10 mouse cellular contexts compared by ENCODE assay signal in the genomic region with DNA sequence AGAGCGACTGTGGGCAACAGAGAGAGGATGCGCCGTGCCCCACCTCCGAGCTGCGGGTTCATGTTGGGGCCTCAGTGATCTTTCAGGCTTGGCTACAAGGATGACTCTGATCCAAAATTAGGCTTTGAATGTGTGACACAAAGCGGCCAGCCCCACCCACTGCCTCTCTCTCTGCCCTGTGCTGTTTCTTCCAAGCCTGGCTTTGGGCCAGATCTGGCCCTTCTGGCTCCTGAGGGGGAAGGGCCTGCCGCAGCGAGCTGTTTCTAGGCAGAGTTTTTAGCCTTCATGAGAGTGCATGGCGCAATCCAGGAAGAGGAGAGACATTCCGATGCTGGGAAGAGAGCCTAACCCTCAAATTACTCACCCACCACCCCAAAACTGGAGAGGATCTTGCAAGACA.
DNase-seq lines count a peak whose midpoint lies in the region; ATAC-seq lines count a peak whose summit lies in the region.
"Had no signal": no experiment of that assay in that cellular context is flagged by ENCODE, and none has a peak within 500 bp of the region (broad histone marks: within the 10 kb centered on the region; RNA-seq: fewer than 3 reads in every experiment).

No protein-coding gene starts in this region.

- H3K9ac ChIP-seq in embryonic facial prominence, embryonic 15.5 days: no peak overlapping the region
- 0 out of 2 replicates have a peak overlapping the region, but pooled peaks have one; percentile 12 for H3K9ac ChIP-seq in heart, embryonic 12.5 days
- H3K9ac ChIP-seq in kidney, embryonic 15.5 days: no peak overlapping the region

- no peaks in the 10 kb centered on the region for H3K36me3 ChIP-seq in embryonic facial prominence, embryonic 15.5 days
- no peaks in the 10 kb centered on the region for H3K36me3 ChIP-seq in heart, embryonic 12.5 days
- H3K36me3 ChIP-seq in kidney, embryonic 15.5 days: no peaks in the 10 kb centered on the region

- peak; percentile 99 for DNase-seq in 3T3-L1 (ENCODE audit: low read depth, low spot score)
- DNase-seq in adrenal gland, postnatal 4 days (ENCODE audit: low spot score in 2 of 2): peak; percentile 43 to 76
- DNase-seq in lung, postnatal 14 days: peak; percentile 88
- DNase-seq in retina, postnatal 1 day: peak; percentile 94
- no peak for DNase-seq in c-Kit-positive CD71-positive TER-119-positive erythroid progenitor cells, embryonic 14.5 days (ENCODE audit: low spot score)

- H3K27ac ChIP-seq in embryonic facial prominence, embryonic 15.5 days (replicated peaks): peak overlapping the region; percentile 96
- H3K27ac ChIP-seq in heart, embryonic 12.5 days (ENCODE audit: poor library complexity, severe bottlenecking): peak overlapping the region; percentile 91
- peak overlapping the region; percentile 92 for H3K27ac ChIP-seq in kidney, embryonic 15.5 days

- WGBS in embryonic facial prominence, embryonic 15.5 days: 18% methylated on average over 10 of the region's 10 CpGs
- WGBS in heart, embryonic 12.5 days: 18% methylated on average over 10 of the region's 10 CpGs
- 46% methylated on average over 10 of the region's 10 CpGs for WGBS in kidney, embryonic 15.5 days

- peak; percentile 63 for ATAC-seq in embryonic facial prominence, embryonic 15.5 days (ENCODE audit: insufficient number of reproducible peaks, low FRiP score, low TSS enrichment, low read depth)
- peak; percentile 86 for ATAC-seq in heart, embryonic 12.5 days (ENCODE audit: insufficient number of reproducible peaks, low FRiP score)
- peak; percentile 61 for ATAC-seq in kidney, embryonic 15.5 days (replicated peaks; ENCODE audit: low FRiP score)
- ATAC-seq: Patski had no signal

- no peak overlapping the region for H3K4me3 ChIP-seq in embryonic facial prominence, embryonic 15.5 days (replicated peaks)
- H3K4me3 ChIP-seq in heart, embryonic 12.5 days: no peak overlapping the region
- no peak overlapping the region for H3K4me3 ChIP-seq in kidney, embryonic 15.5 days (replicated peaks)
- H3K4me3 ChIP-seq: megakaryocyte, embryonic 14.5 days had no signal

- peak overlapping the region; percentile 24; the same call in 1 of the 2 replicates for H3K4me2 ChIP-seq in embryonic facial prominence, embryonic 15.5 days (replicated peaks)
- H3K4me2 ChIP-seq in heart, embryonic 12.5 days: peak overlapping the region; percentile 33
- 0 out of 2 replicates have a peak overlapping the region, but pooled peaks have one; percentile 1 for H3K4me2 ChIP-seq in kidney, embryonic 15.5 days

- H3K4me1 ChIP-seq in embryonic facial prominence, embryonic 15.5 days: peaks cover 43% of the 10 kb centered on the region
- peaks cover 35% of the 10 kb centered on the region for H3K4me1 ChIP-seq in heart, embryonic 12.5 days (replicated peaks)
- peaks cover 43% of the 10 kb centered on the region for H3K4me1 ChIP-seq in kidney, embryonic 15.5 days

- H3K27me3 ChIP-seq in embryonic facial prominence, embryonic 15.5 days: no peaks in the 10 kb centered on the region
- no peaks in the 10 kb centered on the region for H3K27me3 ChIP-seq in heart, embryonic 12.5 days (replicated peaks)
- no peaks in the 10 kb centered on the region for H3K27me3 ChIP-seq in kidney, embryonic 15.5 days
- H3K27me3 ChIP-seq: Patski had no signal

- no peaks in the 10 kb centered on the region for H3K9me3 ChIP-seq in embryonic facial prominence, embryonic 15.5 days (replicated peaks)
- no peaks in the 10 kb centered on the region for H3K9me3 ChIP-seq in heart, embryonic 12.5 days (replicated peaks)
- no peaks in the 10 kb centered on the region for H3K9me3 ChIP-seq in kidney, embryonic 15.5 days (replicated peaks)
- H3K9me3 ChIP-seq: megakaryocyte, embryonic 14.5 days had no signal
